Mouse (Mus musculus): Measurements from ENCODE around the gene Pogk.

DNA sequence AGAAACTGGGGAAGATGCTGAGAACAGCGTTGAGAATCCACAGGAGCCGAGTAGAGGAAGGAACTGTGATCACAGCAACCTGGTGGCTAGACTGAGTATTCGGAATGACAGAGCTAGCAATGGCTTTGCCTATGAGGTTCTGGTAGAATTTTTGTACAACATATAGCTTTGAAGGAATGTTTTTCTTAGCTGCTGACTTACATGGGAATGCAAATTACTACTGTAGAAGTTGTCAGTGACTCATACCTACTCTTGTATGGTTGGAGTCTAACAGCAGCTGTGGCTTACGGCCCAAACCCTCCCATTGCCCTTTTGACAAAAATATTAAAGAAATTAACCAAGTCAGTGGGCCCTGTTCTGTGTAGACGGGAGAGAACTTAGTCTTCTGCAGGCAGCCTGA lies 14.0 kb downstream of the Pogk start:
- TF ChIP-seq USF2 (conservative IDR thresholded peaks at IDR 0.05; ENCODE audit: low read depth, low read length) (no peak), CTCF (conservative IDR thresholded peaks at IDR 0.05 in 1 of 2, IDR thresholded peaks at IDR 0.05 in 1 of 2; ENCODE audit: low read depth in 2 of 2, low read length in 2 of 2) (no peak), USF1 (IDR thresholded peaks at IDR 0.05; ENCODE audit: low read depth, low read length) (no peak), E2F4 (IDR thresholded peaks at IDR 0.05; ENCODE audit: insufficient replicate concordance, low read depth, low read length) (no peak), MAFK (IDR thresholded peaks at IDR 0.05; ENCODE audit: insufficient replicate concordance, low read length) (no peak), JUND (conservative IDR thresholded peaks at IDR 0.05; ENCODE audit: low read depth, low read length) (no peak), MYC (IDR thresholded peaks at IDR 0.05; ENCODE audit: low read depth, low read length) (no peak), MXI1 (IDR thresholded peaks at IDR 0.05; ENCODE audit: low read depth, low read length) (no peak)

Data from CH12.LX (cell line).